Mouse (Mus musculus): ENCODE data around the gene Gsap.
"Not testable (repeated sequence)": the region's sequence is repeated elsewhere in the genome, so short reads cannot be mapped to it uniquely, and the experiment has no call there.

Gene Gsap

GRCm38 (mm10) chr5:21183046-21183445 is 3.0 kb upstream of the Gsap start:
- DNase-seq, result not testable (repeated sequence)

GRCm38 (mm10) chr5:21186821-21187220 is 766 bp downstream of the Gsap start:
- no peak for DNase-seq

GRCm38 (mm10) chr5:21188435-21188834 is 2.4 kb downstream of the Gsap start:
- DNase-seq, result no peak

- DNase-seq, result no peak
Observed at GRCm38 (mm10) chr5:21189036-21189435, 3.0 kb downstream of the Gsap start.

GRCm38 (mm10) chr5:21189460-21189859 is 3.4 kb downstream of the Gsap start:
- DNase-seq, result no peak

- no peak for DNase-seq
Observed at GRCm38 (mm10) chr5:21203504-21203903, 17.4 kb downstream of the Gsap start.

GRCm38 (mm10) chr5:21204157-21204556 is 18.1 kb downstream of the Gsap start:
- DNase-seq, result no peak

GRCm38 (mm10) chr5:21206014-21206413 is 20.0 kb downstream of the Gsap start:
- no peak for DNase-seq

GRCm38 (mm10) chr5:21211406-21211805 is 25.4 kb downstream of the Gsap start:
- no peak for DNase-seq

GRCm38 (mm10) chr5:21212933-21213332 is 26.9 kb downstream of the Gsap start:
- DNase-seq, result no peak

- DNase-seq, result no peak
Observed at GRCm38 (mm10) chr5:21213801-21214200, 27.7 kb downstream of the Gsap start.

GRCm38 (mm10) chr5:21217453-21218294 is 31.6 kb downstream of the Gsap start:
- DNase-seq, result no peak

- no peak for DNase-seq
Observed at GRCm38 (mm10) chr5:21232876-21233275, 46.8 kb downstream of the Gsap start.

- DNase-seq, result no peak
Observed at GRCm38 (mm10) chr5:21244575-21244974, 58.5 kb downstream of the Gsap start.

- DNase-seq, result no peak
Observed at GRCm38 (mm10) chr5:21245241-21245640, 59.2 kb downstream of the Gsap start.

GRCm38 (mm10) chr5:21246794-21247193 is 60.7 kb downstream of the Gsap start:
- no peak for DNase-seq

- no peak for DNase-seq
Observed at GRCm38 (mm10) chr5:21247916-21248315, 61.9 kb downstream of the Gsap start.

- no peak for DNase-seq
Observed at GRCm38 (mm10) chr5:21248834-21249233, 62.8 kb downstream of the Gsap start.

GRCm38 (mm10) chr5:21254731-21255525 is 68.9 kb downstream of the Gsap start:
- no peak for DNase-seq

- peak; percentile 62 for DNase-seq
Observed at GRCm38 (mm10) chr5:21255551-21256132, 69.6 kb downstream of the Gsap start.

- peak; percentile 11 for DNase-seq
Observed at GRCm38 (mm10) chr5:21257126-21257525, 71.1 kb downstream of the Gsap start.

GRCm38 (mm10) chr5:21257806-21258205 is 71.8 kb downstream of the Gsap start:
- DNase-seq, result peak; percentile 19

GRCm38 (mm10) chr5:21260746-21261145 is 74.7 kb downstream of the Gsap start:
- no peak for DNase-seq
